Mouse (Mus musculus) monocyte, adult 2 months (primary cell): ENCODE results near the gene Ccdc142.

Experiments
- DNase-seq, 2 experiments: peaks; one replicate each; pipeline ENCODE4 v3.0.0; 2022; ENCODE audit warnings: low spot score in 2 of 2, low read depth in 1 of 2

The Ccdc142 gene

GRCm38 (mm10) chr6:83117165-83117438 is 15.7 kb downstream of the Ccdc142 start:
- no peak for DNase-seq

GRCm38 (mm10) chr6:83117616-83118015 is 16.2 kb downstream of the Ccdc142 start:
- no peak for DNase-seq

GRCm38 (mm10) chr6:83118369-83118768 is 17.0 kb downstream of the Ccdc142 start:
- DNase-seq: no peak

- no peak for DNase-seq
Measured at GRCm38 (mm10) chr6:83118825-83119733, 17.7 kb downstream of the Ccdc142 start.

- no peak for DNase-seq
Measured at GRCm38 (mm10) chr6:83119734-83120051, 18.3 kb downstream of the Ccdc142 start.

GRCm38 (mm10) chr6:83120930-83121862 is 19.8 kb downstream of the Ccdc142 start, which contains the start of gene Wbp1:
TSS of gene Wbp1 (minus strand) at chr6:83121559.
- peak; percentile 88 to 90 for DNase-seq

- DNase-seq: no peak
Measured at GRCm38 (mm10) chr6:83121863-83122710, 20.7 kb downstream of the Ccdc142 start.

GRCm38 (mm10) chr6:83122961-83123360 is 21.6 kb downstream of the Ccdc142 start:
- no peak for DNase-seq

- DNase-seq: peak; percentile 84 to 89
Measured at GRCm38 (mm10) chr6:83124851-83125312, 23.5 kb downstream of the Ccdc142 start.

- DNase-seq: no peak
Measured at GRCm38 (mm10) chr6:83125331-83125730, 23.9 kb downstream of the Ccdc142 start, which contains the start of gene Ino80b. TSS of gene Ino80b (minus strand) at chr6:83125431.

GRCm38 (mm10) chr6:83127419-83127818 is 26.0 kb downstream of the Ccdc142 start:
- no peak for DNase-seq

GRCm38 (mm10) chr6:83131469-83132034 is 30.2 kb downstream of the Ccdc142 start:
- DNase-seq: no peak

GRCm38 (mm10) chr6:83132176-83132919 is 30.9 kb downstream of the Ccdc142 start:
- no peak for DNase-seq

- no peak for DNase-seq
Measured at GRCm38 (mm10) chr6:83134226-83134625, 32.8 kb downstream of the Ccdc142 start.

- no peak for DNase-seq
Measured at GRCm38 (mm10) chr6:83134951-83135513, 33.6 kb downstream of the Ccdc142 start, which contains the start of gene Rtkn. TSS of gene Rtkn (plus strand) at chr6:83135463.

- no peak for DNase-seq
Measured at GRCm38 (mm10) chr6:83135571-83136161, 34.3 kb downstream of the Ccdc142 start.

- no peak for DNase-seq
Measured at GRCm38 (mm10) chr6:83136291-83136880, 35.0 kb downstream of the Ccdc142 start.

- DNase-seq: no peak
Measured at GRCm38 (mm10) chr6:83136881-83137575, 35.6 kb downstream of the Ccdc142 start.
